Comparison of ENCODE assay signal across 11 mouse cellular contexts in genomic region chr5:22093157-22093865, GRCm38 (mm10).
DNase-seq lines count a peak whose midpoint lies in the region; ATAC-seq and TF ChIP-seq lines count a peak whose summit lies in the region.
"Had no signal": no experiment of that assay in that cellular context is flagged by ENCODE, and none has a peak within 500 bp of the region (broad histone marks: within the 10 kb centered on the region; RNA-seq: fewer than 3 reads in every experiment).

No protein-coding gene starts in this region.

- peak; percentile 75 for DNase-seq in heart, adult 11 months
- DNase-seq in heart, postnatal 25 days (ENCODE audit: low spot score) = no peak
- DNase-seq in cerebellum, adult 11 months = peak; percentile 24
- peak; percentile 70 for DNase-seq in embryonic facial prominence, embryonic 14.5 days (ENCODE audit: low spot score)
- DNase-seq in mesoderm, embryonic 11.5 days (ENCODE audit: low read depth, low spot score) = peak; percentile 44
- DNase-seq in lung, postnatal 10 days = no peak
- DNase-seq in left cerebral cortex, postnatal 10 days (ENCODE audit: extremely low spot score in 1 of 2, low spot score in 2 of 2) = no peak
- no peak for DNase-seq in heart, adult 2 months

- no peak overlapping the region for H3K9ac ChIP-seq in embryonic facial prominence, embryonic 14.5 days (ENCODE audit: low read depth, low read length)
- H3K9ac ChIP-seq in heart, adult 2 months (ENCODE audit: low read depth, low read length) = no peak overlapping the region
- H3K9ac ChIP-seq: heart, embryonic 12.5 days; limb, embryonic 13.5 days had no signal

- ATAC-seq in embryonic facial prominence, embryonic 14.5 days (ENCODE audit: low read depth) = peak; percentile 73; the same call in 1 of the 2 replicates

- WGBS in embryonic facial prominence, embryonic 14.5 days = 80% methylated on average over 9 of the region's 9 CpGs
- 87% methylated on average over 9 of the region's 9 CpGs for WGBS in heart, adult 2 months

- TF ChIP-seq EP300 in heart, adult 2 months (IDR thresholded peaks at IDR 0.05; ENCODE audit: insufficient read depth, low read depth, low read length) = no peak

- H3K4me2 ChIP-seq in embryonic facial prominence, embryonic 14.5 days (ENCODE audit: low read depth, low read length) = no peak overlapping the region
- H3K4me2 ChIP-seq: heart, embryonic 12.5 days; limb, embryonic 13.5 days had no signal

- H3K79me2 ChIP-seq in heart, adult 2 months (replicated peaks; ENCODE audit: control insufficient read depth, insufficient read depth, low read length) = no peaks in the 10 kb centered on the region

- H3K4me3 ChIP-seq in embryonic facial prominence, embryonic 14.5 days (ENCODE audit: low read depth, low read length) = no peak overlapping the region
- H3K4me3 ChIP-seq in heart, adult 2 months = no peak overlapping the region
- H3K4me3 ChIP-seq: heart, embryonic 12.5 days; limb, embryonic 13.5 days had no signal

- no peaks in the 10 kb centered on the region for H3K4me1 ChIP-seq in embryonic facial prominence, embryonic 14.5 days (ENCODE audit: control insufficient read depth, insufficient read depth, low read length)
- H3K4me1 ChIP-seq in heart, adult 2 months (ENCODE audit: control insufficient read depth, insufficient read depth, low read length) = no peaks in the 10 kb centered on the region
- H3K4me1 ChIP-seq: heart, embryonic 12.5 days; limb, embryonic 13.5 days had no signal

- no peak for TF ChIP-seq POLR2A in heart, adult 2 months (IDR thresholded peaks at IDR 0.05; ENCODE audit: insufficient read depth, low read depth, low read length)

- H3K27me3 ChIP-seq in embryonic facial prominence, embryonic 14.5 days (replicated peaks; ENCODE audit: control insufficient read depth, insufficient read depth, low read length) = no peaks in the 10 kb centered on the region
- no peaks in the 10 kb centered on the region for H3K27me3 ChIP-seq in heart, adult 2 months (ENCODE audit: control insufficient read depth, insufficient read depth, low read length)
- H3K27me3 ChIP-seq: heart, embryonic 12.5 days; limb, embryonic 13.5 days had no signal

- intact Hi-C loops in heart, postnatal 25 days (cut with DNase I) = no loop called here
- intact Hi-C loops in left cerebral cortex, postnatal 10 days (cut with DNase I) = no loop called here
- intact Hi-C loops in heart, adult 2 months (cut with DNase I) = no loop called here

- H3K27ac ChIP-seq in embryonic facial prominence, embryonic 14.5 days (replicated peaks; ENCODE audit: low read depth, low read length) = no peak overlapping the region
- no peak overlapping the region for H3K27ac ChIP-seq in heart, adult 2 months
- H3K27ac ChIP-seq: kidney, postnatal 0 days; limb, embryonic 13.5 days had no signal

- H3K9me3 ChIP-seq in embryonic facial prominence, embryonic 14.5 days (ENCODE audit: control insufficient read depth, low read length) = no peaks in the 10 kb centered on the region
- H3K9me3 ChIP-seq: heart, embryonic 12.5 days; limb, embryonic 13.5 days had no signal

- H3K36me3 ChIP-seq in embryonic facial prominence, embryonic 14.5 days (ENCODE audit: control insufficient read depth, insufficient read depth, low read length) = no peaks in the 10 kb centered on the region
- H3K36me3 ChIP-seq in heart, adult 2 months (ENCODE audit: control insufficient read depth, insufficient read depth, low read length) = no peaks in the 10 kb centered on the region
- H3K36me3 ChIP-seq: heart, embryonic 12.5 days; limb, embryonic 13.5 days had no signal

- TF ChIP-seq CTCF in heart, adult 2 months (IDR thresholded peaks at IDR 0.05) = no peak

Comparison
In these comparisons a context has a peak if more than half of its experiments do, and no peak if none do; other contexts are left out.
1. DNase-seq: peak in heart, adult 11 months (single experiment), cerebellum, adult 11 months (single experiment), embryonic facial prominence, embryonic 14.5 days (single experiment) and mesoderm, embryonic 11.5 days (single experiment); none in heart, postnatal 25 days (single experiment), lung, postnatal 10 days (single experiment), left cerebral cortex, postnatal 10 days (0 of 2) and heart, adult 2 months (0 of 2).